Mouse (Mus musculus): Measurements from ENCODE around the gene Aftph.

Aftph gene

GRCm38 (mm10) chr11:20647902-20648625, 93.3 kb downstream of the Aftph start:
- DNase-seq (ENCODE audit: low spot score): no peak

GRCm38 (mm10) chr11:20646986-20647726, 94.2 kb downstream of the Aftph start:
- DNase-seq (ENCODE audit: low spot score): no peak

DNA sequence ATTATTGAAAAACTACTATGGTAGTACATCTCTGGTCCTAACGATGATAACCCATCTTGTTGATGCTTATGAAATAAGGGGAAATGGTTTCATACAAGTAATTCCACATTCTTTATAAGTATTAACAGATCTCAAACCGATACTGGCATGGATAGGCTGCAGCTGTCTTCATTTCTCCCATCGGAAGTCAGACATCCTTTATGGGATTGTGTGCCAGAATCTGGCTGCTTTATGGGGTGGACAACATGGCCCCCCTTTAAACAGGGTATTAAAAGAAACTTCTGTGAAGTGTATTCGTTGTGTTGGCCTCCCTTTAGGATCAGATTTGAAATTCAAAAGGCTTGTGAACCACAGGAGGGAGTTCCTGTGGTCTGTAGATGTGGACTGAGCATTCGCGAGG, 95.2 kb downstream of the Aftph start:
- no peak for DNase-seq (ENCODE audit: low spot score)

- no peak for DNase-seq (ENCODE audit: low spot score)
These were observed 95.9 kb downstream of the Aftph start for GRCm38 (mm10) chr11:20645521-20645920.

DNA sequence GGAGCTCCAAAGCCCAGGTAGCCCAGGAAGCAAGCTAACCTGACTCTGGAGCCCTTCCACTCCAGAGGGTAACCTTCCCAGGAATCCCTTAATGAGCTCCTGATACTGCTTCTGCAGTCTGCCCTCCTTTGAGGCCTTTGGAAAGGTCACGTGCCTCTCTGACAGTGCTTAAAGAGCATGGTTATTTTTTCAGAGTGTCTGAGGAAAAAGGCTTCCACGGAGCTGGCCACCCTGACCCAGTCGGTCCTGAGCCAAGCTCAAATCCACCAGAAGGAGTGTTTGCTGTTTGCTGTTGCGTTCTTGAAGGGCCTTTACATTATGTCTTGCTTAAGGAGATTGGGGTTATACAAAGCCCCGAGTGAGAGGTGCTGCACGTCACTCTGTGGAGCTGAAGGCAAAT, 96.5 kb downstream of the Aftph start:
- DNase-seq (ENCODE audit: low spot score): no peak

- no peak for DNase-seq (ENCODE audit: low spot score)
These were observed 97.2 kb downstream of the Aftph start for GRCm38 (mm10) chr11:20644166-20644565.

DNA sequence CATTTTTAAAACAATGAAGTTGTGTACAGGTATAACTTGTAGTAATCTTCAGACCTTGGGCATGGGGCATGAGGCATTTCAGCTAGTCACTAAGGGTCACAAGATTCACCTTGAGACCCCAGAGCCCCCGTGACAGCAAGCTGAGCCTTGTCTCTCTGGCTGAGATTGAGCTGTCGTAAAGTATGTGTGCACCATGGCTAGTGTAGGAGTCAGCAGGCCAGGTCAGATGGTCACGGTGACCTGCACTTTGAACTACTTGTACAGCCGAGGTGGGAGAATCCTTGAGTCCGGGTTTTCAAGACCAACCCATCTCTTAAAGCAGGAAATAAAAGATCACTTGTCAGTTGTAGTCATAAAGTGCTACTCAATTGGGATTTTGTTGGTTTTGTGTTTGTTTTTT, 98.2 kb downstream of the Aftph start:
- no peak for DNase-seq (ENCODE audit: low spot score)

- DNase-seq (ENCODE audit: low spot score): no peak
These were observed 99.1 kb downstream of the Aftph start for GRCm38 (mm10) chr11:20642321-20642720.

- DNase-seq (ENCODE audit: low spot score): no peak
These were observed 101.4 kb downstream of the Aftph start for GRCm38 (mm10) chr11:20639918-20640447.

- no peak for DNase-seq (ENCODE audit: low spot score)
These were observed 102.5 kb downstream of the Aftph start for GRCm38 (mm10) chr11:20638841-20639240.

GRCm38 (mm10) chr11:20637060-20637459, 104.3 kb downstream of the Aftph start:
- DNase-seq (ENCODE audit: low spot score): no peak

DNA sequence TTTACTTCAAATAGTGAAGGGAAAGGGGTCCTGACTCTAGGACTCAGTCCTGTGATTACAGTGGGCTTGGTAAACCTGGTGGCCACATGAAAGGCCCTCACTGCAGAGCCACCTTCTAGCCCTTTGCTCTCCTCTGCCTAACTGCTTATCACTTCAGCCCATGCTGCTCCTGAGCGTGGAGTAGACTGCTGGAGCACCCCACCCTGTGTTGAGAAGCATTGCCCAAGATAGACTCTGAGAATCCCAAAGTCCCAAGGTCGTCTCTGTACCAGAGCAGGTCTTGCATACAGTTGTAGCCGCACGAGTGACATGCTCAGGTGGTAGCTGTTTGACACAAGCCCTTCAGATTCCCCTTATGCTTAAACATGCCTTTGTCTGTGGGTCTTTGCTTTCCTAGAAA, 105.3 kb downstream of the Aftph start:
- no peak for DNase-seq (ENCODE audit: low spot score)

DNA sequence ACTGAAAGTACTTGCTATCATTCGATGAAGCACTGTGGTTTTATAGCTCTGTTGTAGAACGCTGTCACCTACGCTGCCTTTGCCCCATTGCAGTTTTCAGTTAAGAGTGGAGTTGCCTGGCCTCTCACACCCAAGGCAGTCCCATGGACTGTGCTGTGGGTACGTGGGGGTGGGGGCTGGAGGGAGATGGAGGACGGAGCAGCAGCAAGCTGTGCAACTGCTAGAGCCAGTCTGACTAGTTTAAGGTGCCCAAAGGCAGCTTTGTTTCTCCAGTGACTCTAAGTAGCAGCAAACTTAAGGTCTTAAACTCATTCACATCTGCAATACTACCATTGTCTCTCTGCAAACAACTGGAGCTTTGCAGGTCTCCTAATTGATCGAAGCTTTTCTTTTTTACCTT, 105.7 kb downstream of the Aftph start:
- no peak for DNase-seq (ENCODE audit: low spot score)
